Mouse (Mus musculus) heart, postnatal 0 days (tissue): ENCODE data around the gene Ubxn10.

Source experiments
- CTCF ChIP-seq: IDR thresholded peaks from 2 replicates; pipeline ENCODE4 v1.5.1; 2016; ENCODE audit warnings: antibody characterized with exemption, control low read depth, low read depth
- EP300 ChIP-seq: IDR thresholded peaks from 2 replicates; pipeline ENCODE4 v1.6.1; 2016; ENCODE audit warnings: antibody characterized with exemption, low read depth

DNA sequence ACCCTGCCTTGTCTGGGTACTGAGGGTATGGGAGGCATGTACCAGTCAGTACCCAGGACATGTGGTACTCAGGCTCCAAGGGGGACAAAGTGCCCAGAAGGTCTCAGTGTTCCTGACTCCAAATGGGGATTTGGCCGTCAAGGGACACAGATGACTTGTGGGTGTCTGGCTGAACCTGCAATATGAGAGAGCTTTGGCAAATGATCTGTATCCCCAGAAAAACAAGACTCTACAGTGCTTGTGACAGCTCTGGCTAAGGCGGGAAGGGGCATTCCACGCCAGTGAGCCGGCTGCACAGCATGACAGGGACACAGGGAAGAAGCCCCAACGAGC is 17.7 kb downstream of the Ubxn10 start:
- TF ChIP-seq CTCF (no peak), EP300 (no peak)
